Mouse (Mus musculus): ENCODE data around the gene Sclt1.
A peak's percentile ranks its signal among the peaks of the same experiment; 100 is the strongest.
"Not testable (repeated sequence)": the region's sequence is repeated elsewhere in the genome, so short reads cannot be mapped to it uniquely, and the experiment has no call there.

Gene Sclt1

GRCm38 (mm10) chr3:41742278-41742934 lies at the start of gene Sclt1, which contains the start of gene D3Ertd751e:
Sclt1 (minus strand) TSS chr3:41742514.
D3Ertd751e (plus strand) TSS chr3:41742611.
- peak; percentile 96 for DNase-seq

- no peak for DNase-seq
Measured at GRCm38 (mm10) chr3:41762091-41762490, 19.8 kb upstream of the Sclt1 start.

- DNase-seq, result no peak
Measured at GRCm38 (mm10) chr3:41754556-41754955, 12.2 kb upstream of the Sclt1 start.

GRCm38 (mm10) chr3:41743436-41743835 lies 1.1 kb upstream of the Sclt1 start:
- DNase-seq, result peak; percentile 22

GRCm38 (mm10) chr3:41741601-41742277 lies 575 bp downstream of the Sclt1 start:
- DNase-seq, result no peak

- no peak for DNase-seq
Measured at GRCm38 (mm10) chr3:41695681-41696080, 46.6 kb downstream of the Sclt1 start.

GRCm38 (mm10) chr3:41692440-41693142 lies 49.7 kb downstream of the Sclt1 start:
- no peak for DNase-seq

- not testable (repeated sequence) for DNase-seq
Measured at GRCm38 (mm10) chr3:41690114-41690640, 52.1 kb downstream of the Sclt1 start.

GRCm38 (mm10) chr3:41686396-41686795 lies 55.9 kb downstream of the Sclt1 start:
- DNase-seq, result no peak

GRCm38 (mm10) chr3:41682084-41682483 lies 60.2 kb downstream of the Sclt1 start:
- DNase-seq, result no peak

GRCm38 (mm10) chr3:41676648-41677047 lies 65.7 kb downstream of the Sclt1 start:
- no peak for DNase-seq

GRCm38 (mm10) chr3:41674778-41675177 lies 67.5 kb downstream of the Sclt1 start:
- DNase-seq, result no peak

- DNase-seq, result no peak
Measured at GRCm38 (mm10) chr3:41655642-41656041, 86.7 kb downstream of the Sclt1 start.

- DNase-seq, result no peak
Measured at GRCm38 (mm10) chr3:41620971-41621370, 121.3 kb downstream of the Sclt1 start.

- no peak for DNase-seq
Measured at GRCm38 (mm10) chr3:41618488-41618887, 123.8 kb downstream of the Sclt1 start.

- DNase-seq, result no peak
Measured at GRCm38 (mm10) chr3:41618036-41618435, 124.3 kb downstream of the Sclt1 start.

- DNase-seq, result no peak
Measured at GRCm38 (mm10) chr3:41614230-41614985, 127.9 kb downstream of the Sclt1 start.

- DNase-seq, result no peak
Measured at GRCm38 (mm10) chr3:41613706-41614105, 128.6 kb downstream of the Sclt1 start.

- peak; percentile 48 for DNase-seq
Measured at GRCm38 (mm10) chr3:41612211-41612610, 130.1 kb downstream of the Sclt1 start.

GRCm38 (mm10) chr3:41609071-41609470 lies 133.2 kb downstream of the Sclt1 start:
- no peak for DNase-seq

- DNase-seq, result no peak
Measured at GRCm38 (mm10) chr3:41607467-41607866, 134.8 kb downstream of the Sclt1 start.

- DNase-seq, result no peak
Measured at GRCm38 (mm10) chr3:41607050-41607449, 135.3 kb downstream of the Sclt1 start.

GRCm38 (mm10) chr3:41606330-41606664 lies 136.0 kb downstream of the Sclt1 start:
- DNase-seq, result peak; percentile 25
